In genomic region chr3:32067004-32067935, GRCm38 (mm10) we compare ENCODE assay signal across 9 mouse cellular contexts.
DNase-seq lines count a peak whose midpoint lies in the region; ATAC-seq and TF ChIP-seq lines count a peak whose summit lies in the region.
"Had no signal": no experiment of that assay in that cellular context is flagged by ENCODE, and none has a peak within 500 bp of the region (broad histone marks: within the 10 kb centered on the region; RNA-seq: fewer than 3 reads in every experiment).

No protein-coding gene starts in this region.

- no peaks in the 10 kb centered on the region for H3K36me3 ChIP-seq in forebrain, embryonic 13.5 days (ENCODE audit: poor library complexity, severe bottlenecking)
- H3K36me3 ChIP-seq in liver, embryonic 15.5 days (replicated peaks), result no peaks in the 10 kb centered on the region

- TF ChIP-seq CTCF in gastrocnemius, adult 2 months (IDR thresholded peaks at IDR 0.05), result no peak

- H3K27ac ChIP-seq in forebrain, embryonic 13.5 days, result peak overlapping the region; percentile 68
- no peak overlapping the region for H3K27ac ChIP-seq in liver, embryonic 15.5 days (replicated peaks)
- no peak overlapping the region; the same call in 1 of the 2 replicates for H3K27ac ChIP-seq in gastrocnemius, adult 2 months
- H3K27ac ChIP-seq: macrophage had no signal

- 32% methylated on average over 9 of the region's 9 CpGs for WGBS in forebrain, embryonic 13.5 days
- WGBS in liver, embryonic 15.5 days (ENCODE audit: insufficient replicate concordance), result 47% methylated on average over 9 of the region's 9 CpGs

- peaks cover 14% of the 10 kb centered on the region for H3K4me1 ChIP-seq in forebrain, embryonic 13.5 days
- H3K4me1 ChIP-seq in liver, embryonic 15.5 days (replicated peaks), result no peaks in the 10 kb centered on the region

- ATAC-seq in forebrain, embryonic 13.5 days, result peak; percentile 81
- ATAC-seq in liver, embryonic 15.5 days (ENCODE audit: insufficient read depth), result peak; percentile 15; the same call in 1 of the 2 replicates
- no peak for ATAC-seq in CD4-positive, CD25-positive, alpha-beta regulatory T cell, adult 4 months

- DNase-seq in right cerebral cortex, postnatal 10 days (ENCODE audit: low spot score in 2 of 2), result peak; percentile 30 to 49
- DNase-seq in right cerebral cortex, postnatal 36 days (ENCODE audit: low spot score in 2 of 2), result no peak
- DNase-seq in gastrocnemius, adult 2 months, result no peak
- no peak for DNase-seq in gastrocnemius, adult 8-10 months (ENCODE audit: low spot score in 2 of 2)
- DNase-seq: heart, postnatal 4 days had no signal

- H3K9ac ChIP-seq in forebrain, embryonic 13.5 days, result peak overlapping the region; percentile 16; the same call in 1 of the 2 replicates
- no peak overlapping the region for H3K9ac ChIP-seq in liver, embryonic 15.5 days

- H3K4me3 ChIP-seq in forebrain, embryonic 13.5 days, result no peak overlapping the region
- H3K4me3 ChIP-seq in liver, embryonic 15.5 days (replicated peaks), result no peak overlapping the region
- no peak overlapping the region for H3K4me3 ChIP-seq in gastrocnemius, adult 2 months

- intact Hi-C loops in gastrocnemius, adult 2 months (cut with DNase I), result no loop called here

- H3K9me3 ChIP-seq in forebrain, embryonic 13.5 days (replicated peaks), result no peaks in the 10 kb centered on the region
- H3K9me3 ChIP-seq in liver, embryonic 15.5 days (replicated peaks), result no peaks in the 10 kb centered on the region

- H3K27me3 ChIP-seq in forebrain, embryonic 13.5 days, result no peaks in the 10 kb centered on the region
- no peaks in the 10 kb centered on the region for H3K27me3 ChIP-seq in liver, embryonic 15.5 days

- H3K4me2 ChIP-seq in forebrain, embryonic 13.5 days, result no peak overlapping the region
- no peak overlapping the region for H3K4me2 ChIP-seq in liver, embryonic 15.5 days

Comparison
In these comparisons a context has a peak if more than half of its experiments do, and no peak if none do; other contexts are left out.
1. DNase-seq: peak in right cerebral cortex, postnatal 10 days (2 of 2); none in right cerebral cortex, postnatal 36 days (0 of 2), gastrocnemius, adult 2 months (single experiment) and gastrocnemius, adult 8-10 months (0 of 2).